Mouse (Mus musculus) lung, postnatal 0 days (tissue): Measurements from ENCODE around the gene Fbxl22. TPM values are rescaled to one million over a fixed set of nuclear protein-coding genes. Genes with fewer than 3 reads are reported as not detected.

ENCODE experiments used
- ATAC-seq: fragments of 200-750 bp; cut with Nextera tagmentation; 2 replicates; pipeline ENCODE4 v1.8.0; 2017; ENCODE audit warnings: moderate library complexity
- DNase-seq: peaks from one replicate; pipeline ENCODE4 v3.0.0-alpha.2; 2016; ENCODE audit warnings: low spot score
- H3K27ac ChIP-seq: fragments of 300-500 bp; sonication (generic); 2 replicates; pipeline ENCODE4 v1.5.1; 2014; ENCODE audit warnings: antibody characterized with exemption, mild to moderate bottlenecking, low read length, mixed read lengths
- H3K27me3 ChIP-seq: fragments of 300-500 bp; sonication (generic); replicated peaks from 2 replicates; pipeline ENCODE4 v1.6.1; 2014; ENCODE audit warnings: low read length, mixed read lengths; ENCODE audit not compliant: insufficient read depth
- H3K36me3 ChIP-seq: fragments of 300-500 bp; sonication (generic); 2 replicates; pipeline ENCODE4 v1.6.1; 2014; ENCODE audit warnings: low read length, mixed read lengths; ENCODE audit not compliant: insufficient read depth
- H3K4me1 ChIP-seq: fragments of 300-500 bp; sonication (generic); 2 replicates; pipeline ENCODE4 v1.6.1; 2014; ENCODE audit warnings: antibody characterized with exemption, low read depth, low read length, mixed read lengths; ENCODE audit not compliant: insufficient read depth
- H3K4me2 ChIP-seq: fragments of 300-500 bp; sonication (generic); replicated peaks from 2 replicates; pipeline ENCODE4 v1.6.1; 2014; ENCODE audit warnings: low read depth, mild to moderate bottlenecking, low read length, moderate library complexity, mixed read lengths
- H3K4me3 ChIP-seq: fragments of 300-500 bp; sonication (generic); 2 replicates; pipeline ENCODE4 v1.5.1; 2014; ENCODE audit warnings: low read depth, low read length
- H3K9ac ChIP-seq: fragments of 300-500 bp; sonication (generic); replicated peaks from 2 replicates; pipeline ENCODE4 v1.6.1; 2014; ENCODE audit warnings: low read depth, mild to moderate bottlenecking
- H3K9me3 ChIP-seq: fragments of 300-500 bp; sonication (generic); 2 replicates; pipeline ENCODE4 v1.6.1; 2016; ENCODE audit warnings: low read length, mixed read lengths
- CTCF ChIP-seq: IDR thresholded peaks from 2 replicates; pipeline ENCODE4 v1.5.1; 2016; ENCODE audit warnings: antibody characterized with exemption, mild to moderate bottlenecking
- EP300 ChIP-seq: IDR thresholded peaks from 2 replicates; pipeline ENCODE4 v1.6.1; 2016; ENCODE audit warnings: antibody characterized with exemption, mild to moderate bottlenecking, control low read depth
- whole genome bisulfite sequencing: fragments of 180-500 bp; shearing (Covaris S2); extraction: QIAGEN DNeasy Blood & Tissue Kit; methylation state at CpG from one replicate; pipeline ENCODE4 v1.1.7; 2014; 5-methylcytosine and 5-hydroxymethylcytosine counted together
- polyA plus RNA-seq: library from polyadenylated mRNA; unstranded; fragments of >200 nt; fragmentation: Nextera tagmentation; extraction: Ambion mirVana; gene quantifications from 2 replicates; pipeline ENCODE4 v1.2.1, GENCODE M21; 2015

Fbxl22 gene
- polyA plus RNA-seq, 1 experiment from 2014 or later: 3.4 TPM

- no peak for TF ChIP-seq EP300
- no peak for TF ChIP-seq CTCF
- H3K27ac ChIP-seq: no peak overlapping the region
- H3K4me3 ChIP-seq: no peak overlapping the region
- H3K36me3 ChIP-seq: peaks cover 40% of the 10 kb centered on the region
- H3K9me3 ChIP-seq: no peaks in the 10 kb centered on the region
- 77% methylated on average over 9 of the region's 9 CpGs for WGBS
- ATAC-seq (peak; percentile 41), DNase-seq (no peak)
- H3K9ac ChIP-seq: no peak overlapping the region
- H3K4me1 ChIP-seq: no peaks in the 10 kb centered on the region
- no peak overlapping the region for H3K4me2 ChIP-seq
- H3K27me3 ChIP-seq: no peaks in the 10 kb centered on the region
Observed at GRCm38 (mm10) chr9:66505141-66505917, 9.1 kb downstream of the Fbxl22 start.

GRCm38 (mm10) chr9:66504518-66504917, 9.9 kb downstream of the Fbxl22 start:
- H3K27me3 ChIP-seq: no peaks in the 10 kb centered on the region
- no peak overlapping the region for H3K27ac ChIP-seq
- no peaks in the 10 kb centered on the region for H3K4me1 ChIP-seq
- no peak overlapping the region for H3K4me2 ChIP-seq
- TF ChIP-seq CTCF: no peak
- TF ChIP-seq EP300: no peak
- DNase-seq (no peak), ATAC-seq (no peak)
- H3K9ac ChIP-seq: no peak overlapping the region
- no peaks in the 10 kb centered on the region for H3K9me3 ChIP-seq
- WGBS: 89% methylated on average over 13 of the region's 13 CpGs
- H3K4me3 ChIP-seq: no peak overlapping the region
- H3K36me3 ChIP-seq: peaks cover 40% of the 10 kb centered on the region

GRCm38 (mm10) chr9:66503879-66504411, 10.4 kb downstream of the Fbxl22 start:
- H3K9me3 ChIP-seq: no peaks in the 10 kb centered on the region
- H3K27ac ChIP-seq: 0 out of 2 replicates have a peak overlapping the region, but pooled peaks have one; percentile 9
- DNase-seq: no peak
- peaks cover 40% of the 10 kb centered on the region for H3K36me3 ChIP-seq
- no peaks in the 10 kb centered on the region for H3K4me1 ChIP-seq
- H3K4me2 ChIP-seq: no peak overlapping the region
- H3K4me3 ChIP-seq: no peak overlapping the region
- no peak overlapping the region for H3K9ac ChIP-seq
- WGBS: 77% methylated on average over 4 of the region's 4 CpGs
- no peaks in the 10 kb centered on the region for H3K27me3 ChIP-seq
- no peak for ATAC-seq
- TF ChIP-seq CTCF (peak; percentile 35), EP300 (no peak)

GRCm38 (mm10) chr9:66501248-66501647, 13.1 kb downstream of the Fbxl22 start:
- 71% methylated on average over 2 of the region's 2 CpGs for WGBS
- H3K27ac ChIP-seq: no peak overlapping the region
- no peak for DNase-seq
- no peak overlapping the region for H3K4me2 ChIP-seq
- no peaks in the 10 kb centered on the region for H3K9me3 ChIP-seq
- no peak overlapping the region for H3K9ac ChIP-seq
- H3K27me3 ChIP-seq: no peaks in the 10 kb centered on the region
- H3K4me3 ChIP-seq: no peak overlapping the region
- ATAC-seq: no peak
- TF ChIP-seq CTCF: no peak
- TF ChIP-seq EP300: no peak
- peaks cover 36% of the 10 kb centered on the region for H3K36me3 ChIP-seq
- H3K4me1 ChIP-seq: no peaks in the 10 kb centered on the region

- Histone ChIP-seq H3K4me3 (no peak overlapping the region), H3K4me2 (no peak overlapping the region), H3K27me3 (no peaks in the 10 kb centered on the region), H3K9me3 (no peaks in the 10 kb centered on the region), H3K27ac (no peak overlapping the region), H3K4me1 (no peaks in the 10 kb centered on the region), H3K36me3 (peaks cover 54% of the 10 kb centered on the region), H3K9ac (no peak overlapping the region)
- ATAC-seq (no peak), DNase-seq (no peak)
- TF ChIP-seq EP300: no peak
- no peak for TF ChIP-seq CTCF
Observed at GRCm38 (mm10) chr9:66493992-66494391, 20.4 kb downstream of the Fbxl22 start.

- H3K9ac ChIP-seq: no peak overlapping the region
- DNase-seq (no peak), ATAC-seq (no peak)
- TF ChIP-seq CTCF: no peak
- no peak for TF ChIP-seq EP300
- peaks cover 62% of the 10 kb centered on the region for H3K36me3 ChIP-seq
- H3K27ac ChIP-seq: no peak overlapping the region
- WGBS: 85% methylated on average over 1 of the region's 1 CpGs
- H3K4me1 ChIP-seq: no peaks in the 10 kb centered on the region
- no peaks in the 10 kb centered on the region for H3K9me3 ChIP-seq
- H3K4me3 ChIP-seq: no peak overlapping the region
- no peak overlapping the region for H3K4me2 ChIP-seq
- no peaks in the 10 kb centered on the region for H3K27me3 ChIP-seq
Observed at GRCm38 (mm10) chr9:66492361-66492760, 22.0 kb downstream of the Fbxl22 start.
